In the genomic region with DNA sequence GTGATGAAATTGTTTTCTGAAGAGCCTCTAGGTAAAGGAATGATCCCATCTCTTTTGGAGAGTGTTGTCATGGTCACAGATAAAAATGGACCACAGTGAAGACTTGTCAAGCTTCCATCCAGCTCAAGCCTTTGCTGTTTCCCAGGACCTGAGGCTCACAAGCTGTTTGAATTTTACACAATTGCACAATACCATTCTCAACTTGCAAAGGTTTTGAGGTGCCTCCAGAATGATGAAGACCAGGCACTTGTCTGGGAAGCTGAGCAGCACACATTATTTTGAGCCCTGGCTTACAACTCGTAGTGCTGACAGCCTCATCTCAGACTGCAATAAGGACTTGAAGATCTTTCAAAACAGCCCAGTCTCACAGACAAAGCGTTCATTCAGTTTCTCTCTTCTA, we compare ENCODE assay signal across 18 mouse cellular contexts.
"Had no signal": no experiment of that assay in that cellular context is flagged by ENCODE, and none has a peak within 500 bp of the region (broad histone marks: within the 10 kb centered on the region; RNA-seq: fewer than 3 reads in every experiment).

No protein-coding gene starts in this region.

- H3K27me3 ChIP-seq: midbrain, embryonic 13.5 days; midbrain, embryonic 15.5 days; neural tube, embryonic 13.5 days; neural tube, embryonic 15.5 days had no signal

- H3K9me3 ChIP-seq: midbrain, embryonic 13.5 days; midbrain, embryonic 15.5 days; neural tube, embryonic 13.5 days; neural tube, embryonic 15.5 days had no signal

- H3K36me3 ChIP-seq: midbrain, embryonic 13.5 days; midbrain, embryonic 15.5 days; neural tube, embryonic 13.5 days; neural tube, embryonic 15.5 days had no signal

- H3K9ac ChIP-seq: lung, embryonic 14.5 days; midbrain, embryonic 13.5 days; midbrain, embryonic 15.5 days; neural tube, embryonic 13.5 days; neural tube, embryonic 15.5 days had no signal

- ATAC-seq: midbrain, embryonic 13.5 days; midbrain, embryonic 15.5 days had no signal

- H3K4me3 ChIP-seq: midbrain, embryonic 13.5 days; midbrain, embryonic 15.5 days; myocyte; neural tube, embryonic 13.5 days; neural tube, embryonic 15.5 days had no signal

- H3K4me1 ChIP-seq: midbrain, embryonic 13.5 days; midbrain, embryonic 15.5 days; neural tube, embryonic 13.5 days; neural tube, embryonic 15.5 days had no signal

- H3K4me2 ChIP-seq: lung, embryonic 14.5 days; midbrain, embryonic 11.5 days; midbrain, embryonic 13.5 days; midbrain, embryonic 15.5 days; neural tube, embryonic 13.5 days; neural tube, embryonic 15.5 days had no signal

- H3K27ac ChIP-seq: midbrain, embryonic 13.5 days; midbrain, embryonic 15.5 days; neural tube, embryonic 13.5 days; neural tube, embryonic 15.5 days had no signal

- DNase-seq: lung, adult 18-20 months; lung, embryonic 14.5 days; lung, postnatal 10 days; lung, postnatal 4 days; retina, postnatal 1 day; right cerebral cortex, adult 18-20 months; right cerebral cortex, postnatal 25 days; right cerebral cortex, postnatal 4 days; spleen, adult 18-20 months; thymus, adult 18-20 months; thymus, postnatal 14 days; thymus, postnatal 36 days had no signal
